Mouse (Mus musculus): Measurements from ENCODE around the gene Nr1h4. TPM values are rescaled to one million over a fixed set of nuclear protein-coding genes. Genes with fewer than 3 reads are reported as not detected.
A peak's percentile ranks its signal among the peaks of the same experiment; 100 is the strongest.

The Nr1h4 gene
- total RNA-seq, 4 experiments from 2014 or later = 0.19 TPM; not detected in 3

DNA sequence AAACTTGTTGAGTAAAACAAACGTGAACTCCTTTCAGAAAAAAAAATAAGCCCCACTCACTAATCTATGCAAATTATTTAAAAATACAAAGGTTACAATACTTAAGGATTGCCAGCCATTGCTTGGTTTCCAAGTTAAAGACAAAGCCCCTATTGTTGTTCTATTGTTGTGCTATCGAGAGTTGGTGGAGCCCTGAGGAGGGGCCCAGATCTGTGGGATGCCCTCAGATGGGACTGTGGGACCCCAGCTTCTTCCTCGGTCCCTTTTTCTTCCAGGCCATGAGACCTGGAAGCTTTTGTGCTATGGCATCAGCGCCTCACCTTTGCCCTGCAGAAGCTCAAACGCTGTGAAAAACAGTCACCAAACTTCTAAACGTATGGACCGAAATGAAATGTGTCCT is 51.7 kb downstream of the Nr1h4 start:
- DNase-seq (ENCODE audit: low spot score in 2 of 2) = no peak

DNA sequence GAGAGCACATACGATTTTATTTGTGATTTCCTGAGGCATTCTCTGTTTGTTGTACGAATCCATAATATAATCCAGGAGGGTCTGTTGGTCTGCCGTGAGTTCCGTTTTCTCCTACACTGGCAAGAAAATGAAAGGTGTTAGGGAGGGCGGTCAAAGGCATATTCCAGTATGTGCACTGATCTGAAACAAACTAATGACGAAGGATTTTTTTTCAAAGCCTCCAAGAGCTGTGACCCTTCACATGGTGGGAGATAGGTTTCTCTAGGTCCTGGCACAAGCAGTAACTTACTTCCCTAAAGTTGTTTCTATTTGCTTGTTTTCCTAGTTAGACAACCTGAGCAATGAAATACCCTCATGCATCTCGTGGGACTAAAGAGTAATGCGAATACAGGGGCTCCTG is 54.6 kb downstream of the Nr1h4 start:
- no peak for DNase-seq (ENCODE audit: low spot score in 2 of 2)

DNA sequence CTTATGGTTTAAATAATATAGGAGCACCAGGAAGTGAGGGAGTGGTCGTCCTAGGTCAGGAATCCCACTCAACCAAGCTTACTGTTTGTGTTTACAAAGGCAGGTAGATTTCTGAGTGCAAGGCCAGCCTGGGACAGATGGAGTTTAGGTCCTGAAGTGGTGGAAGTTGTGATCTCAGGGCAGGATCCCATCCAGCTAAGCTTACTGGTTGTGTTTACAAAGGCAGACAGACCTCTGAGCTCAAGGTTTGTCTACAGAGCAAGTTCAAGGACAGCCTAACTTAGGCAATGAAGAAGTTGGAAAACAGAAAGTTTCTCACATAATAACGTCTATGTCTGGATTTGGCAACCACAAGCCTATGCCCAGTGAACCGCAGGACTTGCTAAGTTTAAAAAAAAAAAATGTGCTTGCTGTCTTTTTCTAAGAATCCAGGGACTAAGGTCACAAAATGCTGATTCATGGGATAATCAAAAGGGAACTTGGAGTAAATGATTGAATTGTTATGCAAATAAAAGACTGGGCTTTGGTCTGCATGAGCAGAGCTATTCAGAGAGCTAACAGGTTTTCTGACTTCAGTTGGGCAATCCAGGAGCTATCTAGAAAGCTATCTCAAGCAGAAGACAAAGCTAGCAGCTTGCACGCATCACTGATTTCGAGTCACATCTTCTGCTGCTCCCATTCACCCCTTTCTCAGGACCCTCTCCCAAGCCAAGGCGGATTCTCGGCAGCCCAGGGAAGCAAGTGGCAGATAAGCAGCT is 62.6 kb downstream of the Nr1h4 start:
- no peak for DNase-seq (ENCODE audit: low spot score in 2 of 2)

GRCm38 (mm10) chr10:89464760-89465405 is 68.5 kb downstream of the Nr1h4 start:
- DNase-seq (ENCODE audit: low spot score in 2 of 2) = no peak

GRCm38 (mm10) chr10:89462890-89463289 is 70.5 kb downstream of the Nr1h4 start:
- no peak for DNase-seq (ENCODE audit: low spot score in 2 of 2)

DNA sequence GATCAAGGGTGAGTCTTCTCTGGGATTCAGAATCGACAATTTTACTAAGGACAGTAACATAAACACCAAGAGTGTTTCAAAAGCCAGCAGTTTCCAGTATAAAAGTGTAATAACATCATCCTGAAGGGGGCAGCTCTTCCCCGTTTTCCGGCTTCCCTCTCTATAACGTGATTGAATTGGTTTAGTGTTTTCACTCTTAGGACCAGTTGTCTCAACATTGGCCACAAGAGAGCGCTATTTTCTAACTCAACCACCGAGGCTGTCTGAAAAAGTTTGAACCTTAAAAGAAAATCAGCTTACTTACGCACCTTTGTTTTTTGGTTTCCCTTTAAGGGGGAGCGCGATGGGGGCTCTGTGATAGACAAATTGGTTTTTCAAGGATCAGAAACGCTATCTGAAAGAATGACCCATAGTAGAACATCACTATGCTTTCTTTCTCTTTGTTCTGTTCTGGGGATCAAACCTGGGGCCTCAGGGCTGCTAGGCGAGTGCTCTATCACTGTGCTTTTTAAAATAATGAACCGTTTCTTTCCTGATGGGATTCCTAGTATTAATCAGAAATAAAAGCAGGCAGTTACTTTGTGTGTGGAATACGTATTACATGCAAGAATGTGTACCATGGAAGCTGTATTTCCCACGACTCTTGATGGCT is 71.4 kb downstream of the Nr1h4 start:
- peak; percentile 32 to 44 for DNase-seq (ENCODE audit: low spot score in 2 of 2)

DNA sequence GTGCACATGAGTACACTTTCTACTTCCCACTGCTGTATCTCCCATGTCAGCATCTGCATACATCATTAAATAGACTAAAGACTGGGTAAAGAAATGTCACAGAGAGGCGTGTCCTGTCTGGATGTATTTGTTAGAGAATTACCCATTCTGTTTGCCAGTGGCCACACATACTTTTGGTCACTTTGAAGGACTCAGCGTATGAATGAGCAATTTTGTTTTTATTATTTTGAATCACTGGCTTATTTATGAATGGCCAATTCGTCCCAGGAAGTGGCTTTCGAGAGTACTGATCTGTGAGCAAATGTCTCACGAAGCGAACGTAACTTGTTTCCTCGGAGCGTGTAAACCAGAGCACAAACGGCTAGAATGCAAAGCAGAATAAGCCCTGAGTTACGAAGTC is 72.4 kb downstream of the Nr1h4 start:
- no peak for DNase-seq (ENCODE audit: low spot score in 2 of 2)

- DNase-seq (ENCODE audit: low spot score in 2 of 2) = no peak
Observed at GRCm38 (mm10) chr10:89458770-89459169, 74.6 kb downstream of the Nr1h4 start.

DNA sequence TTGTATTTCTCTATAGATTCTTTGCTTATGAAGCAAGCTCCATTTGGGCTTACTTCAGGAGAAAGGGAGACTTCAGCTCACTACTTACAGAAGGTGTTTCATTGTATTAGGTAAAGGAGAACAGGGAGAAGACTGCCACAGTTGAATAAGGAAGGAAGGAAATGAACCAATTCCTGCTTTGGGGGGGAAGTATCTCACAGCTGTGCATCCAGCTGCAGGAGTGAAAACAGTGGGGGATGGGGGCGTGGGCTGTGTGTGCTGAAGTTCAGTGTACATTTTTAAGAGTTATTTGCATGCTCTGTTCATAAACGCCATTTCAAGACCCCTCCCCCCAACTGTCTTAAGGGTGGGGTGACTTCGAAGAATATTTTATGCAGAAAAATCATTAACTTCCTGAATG is 79.6 kb downstream of the Nr1h4 start:
- DNase-seq (ENCODE audit: low spot score in 2 of 2) = no peak

DNA sequence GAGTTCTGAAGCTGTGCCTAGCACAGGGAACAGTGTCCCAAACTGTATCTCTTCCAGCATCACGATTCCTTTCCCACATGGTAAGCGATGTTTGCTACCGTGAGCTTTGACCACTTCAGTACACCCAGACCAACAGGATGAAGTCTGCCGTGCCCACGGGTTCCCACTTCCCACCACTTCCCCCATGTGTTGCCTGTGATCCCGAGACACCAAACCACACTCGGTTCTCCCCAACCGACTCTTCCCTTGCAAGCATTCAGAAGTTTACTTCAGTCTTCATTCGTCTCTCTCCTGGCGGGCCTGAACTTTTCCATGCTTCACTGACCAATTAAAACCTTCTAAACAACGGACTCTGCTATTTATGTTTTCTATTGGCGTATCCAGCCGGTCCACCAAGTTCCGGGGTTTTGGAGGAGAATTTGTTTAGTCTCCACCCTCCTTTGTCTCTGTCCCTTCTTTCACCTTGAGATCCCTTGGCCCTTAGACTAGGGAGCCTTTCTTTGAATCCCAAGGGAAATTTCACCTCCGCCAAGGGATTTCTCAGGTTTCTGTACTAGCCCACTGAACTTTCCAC is 80.2 kb downstream of the Nr1h4 start:
- no peak for DNase-seq (ENCODE audit: low spot score in 2 of 2)

DNA sequence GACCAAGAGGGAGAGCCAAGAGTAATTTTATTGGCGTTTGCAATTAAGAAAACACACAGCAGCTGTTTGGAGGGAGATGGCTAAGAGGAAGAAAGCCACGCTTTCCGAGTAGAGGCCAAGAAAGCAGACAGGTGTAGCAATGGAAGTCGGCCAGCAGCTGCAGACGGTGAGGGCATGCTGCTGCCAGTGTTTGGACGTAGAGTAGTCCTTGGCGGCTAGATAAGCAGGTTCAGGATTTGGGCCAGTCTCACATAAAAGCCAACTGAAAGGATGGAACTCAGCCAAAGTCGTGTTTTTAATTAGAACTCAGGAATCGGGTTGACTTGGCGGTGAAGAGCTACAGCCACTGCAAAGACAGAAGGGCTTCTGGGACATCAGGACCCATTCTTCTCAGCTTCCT is 83.0 kb downstream of the Nr1h4 start:
- no peak for DNase-seq (ENCODE audit: low spot score in 2 of 2)

DNA sequence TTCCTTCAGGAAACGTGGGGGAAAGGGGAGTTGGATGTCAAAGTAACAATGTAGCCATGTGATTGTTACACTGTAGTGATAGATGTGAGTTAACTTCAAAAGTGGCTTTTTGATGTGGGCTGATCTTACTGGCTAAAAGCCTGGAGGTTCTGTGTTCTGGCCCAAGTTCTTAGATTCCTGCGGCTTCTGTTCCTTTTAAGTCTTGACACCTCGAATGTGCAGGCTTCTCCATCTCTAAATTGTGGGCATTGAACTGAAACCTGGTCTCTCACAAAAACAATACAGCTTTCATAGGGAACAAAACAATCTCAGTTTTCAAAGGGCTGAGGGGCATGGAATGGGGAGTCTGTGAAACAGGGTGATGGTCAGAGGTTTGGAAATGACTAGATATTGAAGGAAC is 89.0 kb downstream of the Nr1h4 start:
- no peak for DNase-seq (ENCODE audit: low spot score in 2 of 2)

DNA sequence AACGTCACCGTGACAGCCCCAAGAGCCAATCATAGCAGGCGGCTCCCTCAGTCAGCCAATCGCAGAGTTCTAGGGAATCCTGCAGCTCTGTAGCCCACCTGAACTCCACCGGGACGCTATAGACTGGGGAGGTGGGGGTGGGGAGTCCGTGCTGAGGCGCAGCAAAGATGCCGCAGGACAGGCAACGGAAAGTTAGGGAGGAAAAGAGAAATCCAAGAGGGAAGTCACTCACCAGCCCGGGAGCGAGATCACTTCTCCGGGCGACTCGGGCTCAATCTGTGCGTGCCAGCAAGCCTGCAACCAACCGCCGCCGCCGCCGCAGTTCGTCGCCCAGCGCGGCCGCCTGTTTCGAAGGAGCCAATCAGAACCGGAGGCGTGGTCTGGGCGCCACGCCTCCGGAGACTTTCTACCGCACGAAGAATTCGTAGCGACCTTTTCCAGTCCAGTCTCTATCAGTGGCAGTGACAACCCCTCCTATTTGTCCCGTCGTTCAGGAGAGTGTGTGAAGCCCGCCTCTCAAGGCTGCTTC is 89.7 kb downstream of the Nr1h4 start, which contains the start of gene Gas2l3:
Gene Gas2l3, minus strand, starts transcription at position 345 of the 529 bp plus-strand sequence.
- peak; percentile 47 to 65 for DNase-seq (ENCODE audit: low spot score in 2 of 2)

GRCm38 (mm10) chr10:89443115-89443622 is 90.2 kb downstream of the Nr1h4 start:
- no peak for DNase-seq (ENCODE audit: low spot score in 2 of 2)

DNA sequence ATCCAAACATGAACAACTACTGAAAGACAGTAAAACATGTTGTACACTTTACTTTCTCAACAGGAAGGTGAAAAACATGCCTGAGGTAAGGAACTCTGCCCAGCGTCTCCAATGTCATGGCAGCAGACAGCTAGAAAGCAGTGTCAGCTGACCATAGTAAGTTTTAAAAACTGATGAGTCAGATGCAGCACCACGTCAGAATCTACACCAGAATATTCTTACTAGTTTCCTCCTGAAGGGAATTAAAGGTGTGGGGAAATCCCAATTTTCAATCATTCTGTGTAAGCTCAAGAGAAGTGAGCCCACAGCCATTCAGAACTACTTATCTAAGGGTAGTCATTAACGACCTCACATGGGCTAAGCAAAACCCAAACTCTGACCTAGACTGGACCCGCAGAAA is 90.7 kb downstream of the Nr1h4 start:
- no peak for DNase-seq (ENCODE audit: low spot score in 2 of 2)

DNA sequence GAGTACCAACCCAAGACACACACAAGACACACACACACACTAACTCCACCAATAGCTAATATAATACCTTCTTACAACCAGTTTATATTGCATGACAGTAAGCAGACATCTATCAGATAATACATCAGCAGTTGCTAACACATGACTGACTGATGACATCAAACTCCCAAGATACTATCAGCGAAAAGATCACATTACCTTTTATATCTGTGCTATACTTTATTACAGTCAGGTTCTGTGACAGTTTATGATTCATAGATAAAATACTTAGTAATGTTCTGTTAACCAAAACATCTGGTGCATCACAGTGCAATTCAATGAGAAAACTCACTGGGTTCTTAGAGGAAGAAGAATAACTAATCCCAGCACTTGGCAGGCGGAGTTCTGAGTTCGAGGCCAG is 91.4 kb downstream of the Nr1h4 start:
- DNase-seq (ENCODE audit: low spot score in 2 of 2) = no peak

- no peak for DNase-seq (ENCODE audit: low spot score in 2 of 2)
Observed at GRCm38 (mm10) chr10:89439380-89439779, 94.0 kb downstream of the Nr1h4 start.

DNA sequence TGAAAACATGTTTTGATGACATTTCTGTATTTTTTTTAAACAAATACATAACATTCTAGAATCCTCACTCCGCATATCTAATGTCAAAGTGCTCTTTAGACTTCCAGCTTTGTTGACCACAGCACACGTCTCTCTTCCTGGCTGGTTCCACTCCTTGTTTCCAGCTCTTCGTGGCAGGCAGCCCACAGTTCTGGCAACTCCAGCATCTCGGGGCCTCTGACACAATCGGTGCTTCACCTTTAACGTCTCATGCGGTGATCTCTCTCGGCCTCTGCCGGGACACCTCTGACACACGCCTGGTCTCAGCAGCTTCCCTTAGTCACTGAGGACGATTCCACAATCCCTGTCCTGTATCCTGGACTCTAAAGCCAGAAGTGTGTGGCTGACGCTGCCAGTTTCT is 95.4 kb downstream of the Nr1h4 start:
- no peak for DNase-seq (ENCODE audit: low spot score in 2 of 2)

- DNase-seq (ENCODE audit: low spot score in 2 of 2) = no peak
Observed at GRCm38 (mm10) chr10:89437472-89437871, 95.9 kb downstream of the Nr1h4 start.

DNA sequence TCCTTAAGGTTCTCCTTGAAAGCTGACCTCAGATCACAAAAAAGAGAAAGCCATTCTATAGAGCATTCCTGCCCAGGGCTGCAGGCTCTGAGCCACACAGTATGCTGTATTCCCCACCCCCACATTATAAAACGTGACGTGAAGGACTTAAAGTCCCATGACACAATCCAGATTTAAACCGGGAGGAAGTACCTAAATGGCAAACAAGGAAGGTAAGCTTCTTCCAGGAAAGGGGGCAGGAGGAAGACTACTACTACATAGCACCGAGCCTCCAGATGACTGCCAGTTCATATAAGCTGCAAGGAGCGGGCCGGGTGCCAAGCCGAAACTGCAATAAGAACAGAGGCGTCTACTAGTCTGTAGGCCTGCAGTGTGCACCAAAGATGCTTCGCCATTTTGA is 97.5 kb downstream of the Nr1h4 start:
- no peak for DNase-seq (ENCODE audit: low spot score in 2 of 2)

- DNase-seq (ENCODE audit: low spot score in 2 of 2) = no peak
Observed at GRCm38 (mm10) chr10:89435413-89435812, 98.0 kb downstream of the Nr1h4 start.

Data from gastrocnemius, adult 8-10 months (tissue).